Mouse (Mus musculus) Patski (cell line): ENCODE results near the gene Arhgef25. TPM values are rescaled to one million over a fixed set of nuclear protein-coding genes. Genes with fewer than 3 reads are reported as not detected.

Experiments
- ATAC-seq: fragments of 100-300 bp; one replicate; pipeline ENCODE4 v1.8.0; 2021
- CTCF ChIA-PET: fragments of 350-600 bp; sonication (Branson Sonifier 250); formaldehyde crosslinking; loops from one replicate; lab custom pipeline; 2022; ENCODE audit warnings: inconsistent platforms; lab: Charles Lee
- POLR2A ChIA-PET: fragments of 350-600 bp; sonication (Branson Sonifier 250); formaldehyde crosslinking; loops from one replicate; lab custom pipeline; 2022; ENCODE audit warnings: antibody characterized with exemption, inconsistent platforms; lab: Charles Lee
- DNase-seq: peaks from one replicate; pipeline ENCODE4 v3.0.0-alpha.2; 2011; ENCODE audit warnings: low read depth, low spot score
- H3K27me3 ChIP-seq: fragments of 371-371 bp; one replicate; pipeline ENCODE4 v1.5.1; 2021
- CTCF ChIP-seq: fragments of 100-300 bp; IDR thresholded peaks from one replicate; pipeline ENCODE4 v1.5.1; 2021
- in situ Hi-C: fragments of 300-500 bp; cut with MboI; formaldehyde crosslinking; loops from 3 replicates; pipeline ENCODE4 v1.11.1; 2018; ENCODE audit warnings: low pct_unique_long_range_greater_than_20kb, mixed read lengths
- polyA plus RNA-seq: library from polyadenylated mRNA; unstranded; gene quantifications from one replicate; pipeline ENCODE4 v1.2.3, GENCODE M21; 2021

Gene Arhgef25
- polyA plus RNA-seq, 1 experiment from 2014 or later = 106 TPM

DNA sequence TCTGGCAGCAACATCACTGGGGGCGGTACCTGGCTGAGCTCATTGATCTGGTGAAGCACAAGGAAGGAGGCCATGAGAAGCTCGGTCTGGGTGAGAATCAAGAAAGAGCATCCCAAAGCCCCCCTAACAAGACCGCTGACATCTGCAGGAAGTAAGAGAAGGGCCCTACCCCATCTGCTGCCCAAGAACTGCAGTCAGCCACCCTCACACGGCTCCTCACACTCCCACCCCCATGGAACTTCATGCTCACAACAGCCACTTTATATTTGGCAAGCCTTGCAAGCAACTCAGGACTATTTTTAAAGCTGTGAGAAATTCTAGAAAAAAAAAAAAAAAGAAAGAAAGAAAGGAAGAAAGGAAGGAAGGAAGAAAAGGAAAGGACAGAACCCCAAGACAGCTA lies 19.0 kb upstream of the Arhgef25 start:
- ChIA-PET POLR2A (no interaction called here), CTCF (interaction anchor here (1.2 to 1.9 kb wide), 3 partner anchors 10 to 85 kb away, joined by 3 to 4 read pairs (median 4); no protein-coding TSS in a partner anchor)
- in situ Hi-C loops = no loop called here

DNA sequence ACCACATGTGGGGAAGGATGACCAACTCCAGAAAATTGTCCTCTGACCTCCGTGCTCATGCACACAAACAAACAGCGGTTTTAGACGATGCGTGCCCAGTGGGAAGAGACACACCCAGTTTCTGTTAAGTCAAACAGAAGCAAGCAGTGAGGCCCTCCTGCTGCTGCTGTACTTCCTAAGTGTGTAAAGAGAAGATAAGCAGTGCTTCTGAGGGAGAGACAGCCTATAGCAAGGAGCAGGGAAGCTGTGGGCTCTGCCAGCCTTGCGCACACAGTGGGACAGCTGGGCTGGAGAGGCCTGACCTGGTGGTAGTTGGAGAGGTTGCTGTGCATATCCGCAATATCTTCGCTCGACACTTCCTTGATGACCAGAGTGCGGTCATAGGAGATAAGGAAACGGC lies 15.5 kb upstream of the Arhgef25 start:
- ATAC-seq (no peak), DNase-seq (no peak)
- H3K27me3 ChIP-seq = no peaks in the 10 kb centered on the region
- in situ Hi-C loops = no loop called here
- ChIA-PET POLR2A (no interaction called here), CTCF (no interaction called here)
- no peak for TF ChIP-seq CTCF

More for the DNA sequence above, 19.0 kb upstream of the Arhgef25 start:
- no peak for TF ChIP-seq CTCF
- no peaks in the 10 kb centered on the region for H3K27me3 ChIP-seq
- DNase-seq (no peak), ATAC-seq (no peak)

DNA sequence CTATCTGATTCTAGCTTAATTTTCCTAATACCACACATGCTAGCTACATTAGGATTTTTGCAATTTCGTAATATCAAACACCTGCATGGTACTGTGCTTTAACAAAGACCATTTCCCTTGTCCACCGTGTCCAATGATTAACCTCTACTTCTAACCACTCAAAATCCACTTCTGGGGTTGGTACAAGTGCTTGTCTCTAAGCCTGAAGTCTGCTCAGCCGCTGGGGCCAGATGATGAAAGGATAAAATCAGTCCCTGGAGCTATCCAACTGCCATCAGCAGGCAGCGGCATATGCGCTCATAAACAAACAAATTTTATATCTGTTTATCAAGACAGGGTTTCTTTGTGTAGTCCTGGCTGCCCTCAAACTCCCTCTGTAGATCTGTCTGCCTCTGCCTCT lies 14.7 kb upstream of the Arhgef25 start:
- TF ChIP-seq CTCF = no peak
- POLR2A ChIA-PET = no interaction called here
- DNase-seq = no peak
- CTCF ChIA-PET = interaction anchor here (1.0 kb wide), 1 partner anchor 24 kb away, joined by 3 read pairs; no protein-coding TSS in a partner anchor
- no peak for ATAC-seq
- in situ Hi-C loops = no loop called here
- no peaks in the 10 kb centered on the region for H3K27me3 ChIP-seq

DNA sequence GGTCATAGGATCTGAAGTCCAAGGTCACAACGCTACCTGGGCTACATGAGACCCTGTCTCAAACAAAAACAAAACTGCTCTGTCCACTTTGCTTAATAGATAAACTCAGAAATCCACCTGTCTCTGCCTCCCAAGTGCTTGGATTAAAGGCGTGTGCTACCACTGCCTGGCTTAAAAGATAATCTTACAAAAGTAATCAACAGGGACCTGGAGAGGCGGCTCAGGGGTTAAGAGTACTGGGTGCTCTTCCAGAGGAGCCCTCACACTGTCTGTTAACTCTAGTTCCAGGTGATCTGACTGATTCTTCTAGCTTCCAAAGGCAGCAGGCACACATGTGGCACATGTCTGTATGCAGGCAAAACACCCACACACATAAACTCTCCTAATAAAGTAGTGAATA lies 13.2 kb upstream of the Arhgef25 start:
- ChIA-PET CTCF (no interaction called here), POLR2A (no interaction called here)
- H3K27me3 ChIP-seq = no peaks in the 10 kb centered on the region
- ATAC-seq = no peak
- in situ Hi-C loops = no loop called here
- TF ChIP-seq CTCF = no peak
- no peak for DNase-seq

DNA sequence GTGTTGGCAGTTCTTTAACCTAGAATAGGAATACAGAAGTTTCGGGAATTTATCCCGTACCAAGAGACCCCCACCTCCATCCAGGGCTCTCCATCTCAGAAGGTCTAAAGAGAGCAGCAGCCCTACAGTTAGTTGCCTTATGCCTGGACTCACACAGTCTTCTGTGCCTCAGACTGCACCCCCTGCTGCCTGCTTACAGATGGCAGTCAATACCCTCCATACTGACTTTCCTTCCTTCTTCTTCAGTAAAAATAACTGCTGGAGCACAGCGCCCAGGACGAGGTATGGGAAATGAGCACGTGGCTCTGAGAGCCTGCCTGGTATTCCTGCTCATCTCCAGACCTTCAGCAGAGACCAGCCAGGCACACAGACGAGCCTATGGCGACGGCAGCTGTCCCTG lies 10.4 kb upstream of the Arhgef25 start:
- in situ Hi-C loops = no loop called here
- no peaks in the 10 kb centered on the region for H3K27me3 ChIP-seq
- ATAC-seq = no peak
- no peak for DNase-seq
- TF ChIP-seq CTCF = no peak
- ChIA-PET CTCF (no interaction called here), POLR2A (interaction anchor here (1.1 to 2.1 kb wide), 2 partner anchors 10 to 140 kb away, joined by 3 to 4 read pairs; no protein-coding TSS in a partner anchor)

DNA sequence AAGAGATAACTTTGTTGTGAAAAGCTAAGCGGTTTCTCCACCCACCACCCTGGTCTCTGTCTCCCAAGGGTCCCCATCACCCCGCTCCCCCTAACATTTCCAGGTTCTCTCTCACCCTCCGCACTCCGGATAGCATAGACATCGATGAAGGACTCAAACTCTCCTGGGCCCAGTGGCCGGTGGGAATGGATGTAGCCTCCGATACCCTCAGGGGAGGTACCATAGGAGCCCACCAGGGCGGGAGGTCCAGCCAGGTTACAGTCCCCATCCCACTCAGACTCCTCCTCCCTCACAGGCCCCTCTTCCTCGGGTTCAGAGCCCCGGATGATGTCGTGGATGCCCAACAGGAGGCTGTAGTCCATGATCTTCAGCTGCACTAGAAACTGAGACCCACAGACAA lies 9.6 kb upstream of the Arhgef25 start:
- CTCF ChIA-PET = interaction anchor here (1.1 kb wide), 1 partner anchor 9 kb away, joined by 3 read pairs; no protein-coding TSS in a partner anchor
- H3K27me3 ChIP-seq = no peaks in the 10 kb centered on the region
- POLR2A ChIA-PET = interaction anchor here (1.1 to 2.1 kb wide), 2 partner anchors 11 to 139 kb away, joined by 3 to 4 read pairs; no protein-coding TSS in a partner anchor
- ATAC-seq = no peak
- DNase-seq = no peak
- no peak for TF ChIP-seq CTCF
- in situ Hi-C loops = no loop called here

DNA sequence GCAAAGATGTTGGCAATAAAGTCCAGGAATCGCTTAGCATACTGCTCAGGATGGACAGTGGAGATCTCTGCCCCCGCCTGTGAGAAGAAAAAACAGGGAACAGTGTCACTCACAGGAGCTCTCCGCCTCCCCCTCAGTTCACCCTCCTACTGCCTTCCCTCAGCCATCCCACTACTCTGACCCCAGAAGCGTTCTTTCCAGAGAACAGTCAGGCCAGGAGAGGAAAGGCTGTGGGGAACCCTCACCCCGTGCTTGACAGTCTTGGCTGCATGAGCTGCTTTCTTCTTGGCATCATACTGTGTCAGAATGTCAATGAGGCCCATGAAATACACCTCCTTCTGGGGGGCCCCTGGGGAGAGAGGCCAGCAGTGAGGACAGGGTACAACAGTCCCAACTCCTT lies 9.2 kb upstream of the Arhgef25 start:
- ChIA-PET CTCF (interaction anchor here (1.1 to 1.2 kb wide), 2 partner anchors 10 to 21 kb away, joined by 3 read pairs; no protein-coding TSS in a partner anchor), POLR2A (interaction anchor here (2.1 kb wide), 1 partner anchor 11 kb away, joined by 4 read pairs; no protein-coding TSS in a partner anchor)
- ATAC-seq (no peak), DNase-seq (no peak)
- no peaks in the 10 kb centered on the region for H3K27me3 ChIP-seq
- TF ChIP-seq CTCF = no peak
- in situ Hi-C loops = no loop called here

DNA sequence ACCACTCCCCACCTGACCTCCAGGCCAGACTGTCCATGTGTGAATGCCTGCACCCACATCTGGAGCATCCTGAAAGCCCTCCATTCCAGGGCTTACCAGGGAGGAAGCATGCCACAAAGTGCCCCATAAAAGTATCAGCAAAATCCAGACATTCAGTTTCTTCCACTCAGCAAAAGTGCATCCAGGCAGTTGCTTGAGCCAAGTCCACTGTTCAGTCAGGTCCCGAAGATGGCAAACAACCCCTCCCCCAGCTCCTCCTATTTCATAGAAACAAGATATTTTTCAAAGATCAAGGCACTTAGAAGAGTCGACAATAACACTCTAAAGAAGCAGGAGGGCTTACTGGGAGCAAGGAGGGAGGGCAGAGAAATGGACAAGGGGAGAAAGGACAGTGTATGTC lies 8.6 kb upstream of the Arhgef25 start:
- TF ChIP-seq CTCF = no peak
- in situ Hi-C loops = no loop called here
- H3K27me3 ChIP-seq = no peaks in the 10 kb centered on the region
- POLR2A ChIA-PET = interaction anchor here (2.1 kb wide), 1 partner anchor 12 kb away, joined by 4 read pairs; no protein-coding TSS in a partner anchor
- DNase-seq (no peak), ATAC-seq (no peak)
- CTCF ChIA-PET = interaction anchor here (1.1 to 1.2 kb wide), 2 partner anchors 10 to 22 kb away, joined by 3 read pairs; no protein-coding TSS in a partner anchor

DNA sequence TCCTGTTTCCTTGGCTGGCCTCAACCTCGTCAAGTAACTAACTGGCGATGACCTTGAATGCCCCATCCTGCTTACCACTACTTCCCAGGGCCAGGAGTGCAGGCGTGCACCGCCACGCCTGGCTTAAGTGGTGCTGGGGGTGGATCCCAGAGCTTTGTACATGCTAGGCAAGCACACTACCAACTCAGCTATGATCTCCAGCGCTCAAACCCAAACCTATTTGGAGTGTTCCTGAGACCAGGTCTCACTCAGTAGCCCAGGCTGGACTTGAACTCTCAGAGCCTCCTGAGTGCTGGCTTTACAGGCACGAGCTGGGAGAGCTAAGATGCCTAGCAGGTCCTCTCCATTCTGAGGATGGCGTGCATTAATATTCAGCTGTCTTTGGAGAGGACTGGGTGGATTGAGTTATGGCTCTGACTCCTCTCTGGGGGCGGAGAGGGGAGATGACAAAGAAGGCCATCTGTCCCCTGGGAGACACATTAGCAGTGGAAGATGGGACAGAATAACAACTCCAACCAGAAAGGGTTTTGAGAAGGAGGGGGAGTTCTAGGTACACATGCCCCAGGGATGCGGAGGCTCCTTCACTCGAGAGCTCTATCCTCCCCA lies 7.7 kb upstream of the Arhgef25 start:
- in situ Hi-C loops = no loop called here

DNA sequence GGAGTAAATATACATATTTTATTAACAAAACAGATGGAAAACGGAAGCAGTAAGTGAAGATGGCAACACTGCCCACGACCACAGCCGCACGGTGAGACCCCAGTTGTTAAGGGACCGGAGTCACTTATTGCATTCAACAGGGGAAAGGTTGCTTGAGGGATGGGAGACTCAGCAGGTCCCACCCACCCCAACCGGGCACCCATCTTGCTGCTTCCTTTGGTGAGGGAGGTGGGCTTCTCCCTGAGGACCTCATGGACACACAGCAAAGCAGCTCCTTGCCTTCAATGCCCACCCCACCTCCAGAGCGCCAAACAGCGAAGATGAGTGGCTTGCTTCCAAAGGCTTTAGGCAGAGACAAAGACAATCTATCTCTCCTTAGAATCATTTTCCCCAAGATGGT lies 7.2 kb upstream of the Arhgef25 start:
- in situ Hi-C loops = no loop called here
- ATAC-seq = no peak
- ChIA-PET CTCF (interaction anchor here (0.9 to 1.5 kb wide), 2 partner anchors 11 to 15 kb away, joined by 3 to 4 read pairs; no protein-coding TSS in a partner anchor), POLR2A (interaction anchor here (1.9 kb wide), 1 partner anchor 9 kb away, joined by 6 read pairs; no protein-coding TSS in a partner anchor)
- TF ChIP-seq CTCF = no peak
- no peaks in the 10 kb centered on the region for H3K27me3 ChIP-seq
- no peak for DNase-seq

More for the DNA sequence above, 7.7 kb upstream of the Arhgef25 start:
- ChIA-PET POLR2A (interaction anchor here (1.9 kb wide), 1 partner anchor 10 kb away, joined by 6 read pairs; no protein-coding TSS in a partner anchor), CTCF (interaction anchor here (1.5 kb wide), 1 partner anchor 16 kb away, joined by 4 read pairs; no protein-coding TSS in a partner anchor)
- DNase-seq = no peak
- no peaks in the 10 kb centered on the region for H3K27me3 ChIP-seq
- no peak for ATAC-seq
- no peak for TF ChIP-seq CTCF

DNA sequence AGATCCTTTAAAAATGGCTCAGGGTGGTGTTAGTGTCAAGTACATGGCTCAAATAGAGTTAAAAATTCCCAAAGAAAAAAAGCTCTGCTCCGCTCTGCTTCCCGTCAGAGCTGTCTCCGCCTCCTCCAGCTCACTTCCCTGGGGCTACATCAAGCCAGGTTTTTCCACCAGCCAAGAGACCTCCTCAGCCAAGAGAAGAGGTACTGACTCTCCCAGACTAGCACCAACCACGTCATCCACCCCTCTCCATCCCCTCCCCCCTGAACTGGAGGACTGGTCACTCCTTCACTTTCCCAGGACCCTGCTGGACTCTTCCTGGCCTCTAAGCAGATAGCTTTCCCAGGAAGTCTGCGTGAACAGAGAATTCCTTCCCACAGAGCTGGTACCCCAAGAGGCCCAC lies 6.5 kb upstream of the Arhgef25 start:
- ATAC-seq (peak; percentile 65), DNase-seq (peak; percentile 79)
- no peak for TF ChIP-seq CTCF
- H3K27me3 ChIP-seq = no peaks in the 10 kb centered on the region
- POLR2A ChIA-PET = interaction anchor here (0.5 to 1.9 kb wide), 3 partner anchors 9 to 45 kb away, joined by 3 to 6 read pairs (median 3); no protein-coding TSS in a partner anchor
- CTCF ChIA-PET = interaction anchor here (0.6 to 1.5 kb wide), 4 partner anchors 11 to 62 kb away, joined by 3 to 4 read pairs (median 4); no protein-coding TSS in a partner anchor
- in situ Hi-C loops = no loop called here
